Mouse (Mus musculus) CD4-positive helper T cell, adult 2 months (primary cell): ENCODE measurements around the gene Fnip1.

Experiments used
- DNase-seq: peaks from one replicate; pipeline ENCODE4 v3.0.0-alpha.2; 2012; ENCODE audit warnings: low read depth, missing footprints, low spot score

The Fnip1 gene

DNA sequence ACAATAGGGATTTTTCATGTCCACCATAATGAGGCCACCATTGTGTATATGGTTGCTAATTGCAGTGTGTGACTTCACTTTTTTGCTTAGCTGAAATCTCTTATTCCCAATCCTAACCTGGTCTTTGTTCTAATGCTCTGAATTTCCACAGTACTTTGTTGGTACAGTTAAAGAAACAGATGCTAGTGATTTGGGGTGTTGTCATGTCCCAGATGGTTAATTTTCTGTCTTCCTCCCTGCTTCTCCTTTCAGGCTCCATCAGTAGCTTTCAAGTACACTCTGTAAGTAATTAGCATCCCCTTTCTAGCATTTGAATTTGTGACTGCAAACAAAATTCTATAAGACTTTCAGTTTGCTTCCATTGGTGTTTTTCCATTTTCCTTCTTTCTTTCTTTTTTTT is 102.3 kb downstream of the Fnip1 start:
- no peak for DNase-seq

DNA sequence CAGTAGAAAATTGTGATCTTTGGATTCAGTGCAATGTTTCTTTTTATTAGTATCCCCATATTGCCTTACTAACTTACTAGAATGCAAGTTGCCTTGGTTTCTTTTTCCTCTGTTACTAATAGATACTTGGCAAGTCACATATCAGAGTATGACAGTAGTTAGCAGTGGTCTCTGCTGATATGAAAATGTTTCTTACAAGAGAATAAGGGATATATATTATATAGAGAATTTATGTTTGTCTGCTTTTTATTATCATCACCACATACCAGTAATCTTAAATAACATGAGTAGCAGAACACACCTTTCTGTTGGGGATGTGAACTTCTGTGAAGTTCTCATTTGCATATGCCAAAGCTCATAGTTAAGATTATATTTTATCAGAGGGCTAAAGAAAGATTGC is 104.4 kb downstream of the Fnip1 start:
- no peak for DNase-seq

DNA sequence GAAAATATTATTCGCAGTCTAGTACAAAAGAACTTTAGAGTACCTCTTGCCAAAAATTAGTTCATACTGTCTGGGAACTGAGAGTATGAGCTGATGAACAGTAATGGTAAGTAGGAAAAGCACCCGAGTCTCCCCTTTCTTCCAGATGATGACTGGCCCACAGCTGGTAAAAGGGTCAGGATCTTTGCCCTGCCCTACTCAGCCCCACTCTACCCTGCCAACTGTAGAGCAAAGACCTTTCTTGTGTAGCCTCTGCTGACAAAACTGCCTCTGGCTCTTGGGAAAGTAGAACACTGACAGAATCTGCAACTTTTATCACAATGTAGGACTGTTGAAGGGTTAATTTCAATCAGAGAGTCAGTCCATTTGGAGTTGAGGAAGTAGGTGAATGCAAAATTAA is 117.0 kb downstream of the Fnip1 start:
- no peak for DNase-seq

DNA sequence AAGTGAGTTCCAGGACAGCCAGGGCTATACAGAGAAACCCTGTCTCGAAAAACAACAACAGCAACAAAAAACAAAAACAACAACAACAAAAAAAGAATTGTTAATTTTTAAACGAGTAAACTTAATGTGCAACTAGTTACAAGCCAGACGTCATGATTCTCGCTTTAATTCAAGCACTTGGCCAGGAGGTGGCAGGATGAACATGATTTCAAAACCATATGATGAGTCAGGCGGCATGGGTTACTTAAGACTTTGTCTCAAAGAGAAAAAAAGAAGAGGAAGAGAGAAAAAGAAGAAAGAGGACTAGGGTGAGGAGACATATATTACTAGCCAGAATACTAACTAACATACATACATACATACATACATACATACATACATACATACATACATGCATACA is 124.8 kb downstream of the Fnip1 start:
- DNase-seq = peak; percentile 73
